Mouse (Mus musculus) heart, embryonic 15.5 days (tissue): Measurements from ENCODE around the gene Slc35f3. TPM values are rescaled to one million over a fixed set of nuclear protein-coding genes. Genes with fewer than 3 reads are reported as not detected.

Experiments
- ATAC-seq: fragments of 200-750 bp; cut with Nextera tagmentation; replicated peaks from 2 replicates; pipeline ENCODE4 v1.8.0; 2017; ENCODE audit warnings: low read depth, moderate TSS enrichment; ENCODE audit not compliant: insufficient number of reproducible peaks, insufficient read depth, low FRiP score
- H3K27ac ChIP-seq: fragments of 300-500 bp; sonication (generic); 2 replicates; pipeline ENCODE4 v1.5.1; 2015; ENCODE audit warnings: mild to moderate bottlenecking, inconsistent platforms
- H3K27me3 ChIP-seq: fragments of 300-500 bp; sonication (generic); 2 replicates; pipeline ENCODE4 v1.6.1; 2015; ENCODE audit warnings: inconsistent platforms
- H3K36me3 ChIP-seq: fragments of 300-500 bp; sonication (generic); 2 replicates; pipeline ENCODE4 v1.6.1; 2015; ENCODE audit warnings: mild to moderate bottlenecking, inconsistent platforms
- H3K4me1 ChIP-seq: fragments of 300-500 bp; sonication (generic); replicated peaks from 2 replicates; pipeline ENCODE4 v1.6.1; 2015; ENCODE audit warnings: inconsistent platforms
- H3K4me2 ChIP-seq: fragments of 300-500 bp; sonication (generic); 2 replicates; pipeline ENCODE4 v1.6.1; 2015; ENCODE audit warnings: inconsistent platforms, mild to moderate bottlenecking, moderate library complexity
- H3K4me3 ChIP-seq: fragments of 300-500 bp; sonication (generic); 2 replicates; pipeline ENCODE4 v1.5.1; 2015; ENCODE audit warnings: mild to moderate bottlenecking, inconsistent platforms
- H3K9ac ChIP-seq: fragments of 300-500 bp; sonication (generic); 2 replicates; pipeline ENCODE4 v1.6.1; 2015; ENCODE audit warnings: mild to moderate bottlenecking, inconsistent platforms
- H3K9me3 ChIP-seq: fragments of 300-500 bp; sonication (generic); replicated peaks from 2 replicates; pipeline ENCODE4 v1.6.1; 2016; ENCODE audit warnings: inconsistent platforms
- WGBS: fragments of 180-500 bp; shearing (Covaris S2); methylation state at CpG from one replicate; pipeline ENCODE4 v1.1.7; 2015; ENCODE audit warnings: mixed read lengths; 5-methylcytosine and 5-hydroxymethylcytosine counted together
- polyA plus RNA-seq: library from polyadenylated mRNA; unstranded; fragments of >200 nt; fragmentation: Nextera tagmentation; extraction: Ambion mirVana; gene quantifications from 2 replicates; pipeline ENCODE4 v1.2.1, GENCODE M21; 2015

Slc35f3 gene
- polyA plus RNA-seq, 1 experiment from 2014 or later = not detected

DNA sequence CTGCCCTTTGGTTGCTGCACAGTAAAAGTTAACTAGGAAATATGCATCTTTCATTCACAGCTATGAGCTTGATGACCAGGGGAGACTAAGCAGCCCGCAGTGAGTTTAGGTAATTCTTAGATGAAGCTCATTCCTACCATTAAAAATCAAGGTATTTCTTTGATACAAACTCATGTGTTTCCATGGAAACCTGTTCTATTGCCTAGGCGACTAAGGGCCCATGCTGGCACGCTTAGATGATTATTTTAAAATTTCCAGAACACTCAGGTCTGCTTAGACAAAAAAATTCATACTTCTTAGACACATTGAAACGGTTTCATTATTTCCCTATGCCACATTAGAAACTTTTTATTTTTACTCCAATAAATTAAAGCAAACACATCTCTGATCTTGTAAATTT is 106.7 kb downstream of the Slc35f3 start:
- H3K4me2 ChIP-seq = no peak overlapping the region
- H3K9me3 ChIP-seq = no peaks in the 10 kb centered on the region
- no peak overlapping the region for H3K9ac ChIP-seq
- WGBS = 63% methylated on average over 4 of the region's 4 CpGs
- H3K4me3 ChIP-seq = no peak overlapping the region
- H3K27me3 ChIP-seq = no peaks in the 10 kb centered on the region
- H3K4me1 ChIP-seq = no peaks in the 10 kb centered on the region
- ATAC-seq = no peak
- H3K36me3 ChIP-seq = no peaks in the 10 kb centered on the region
- no peak overlapping the region for H3K27ac ChIP-seq

DNA sequence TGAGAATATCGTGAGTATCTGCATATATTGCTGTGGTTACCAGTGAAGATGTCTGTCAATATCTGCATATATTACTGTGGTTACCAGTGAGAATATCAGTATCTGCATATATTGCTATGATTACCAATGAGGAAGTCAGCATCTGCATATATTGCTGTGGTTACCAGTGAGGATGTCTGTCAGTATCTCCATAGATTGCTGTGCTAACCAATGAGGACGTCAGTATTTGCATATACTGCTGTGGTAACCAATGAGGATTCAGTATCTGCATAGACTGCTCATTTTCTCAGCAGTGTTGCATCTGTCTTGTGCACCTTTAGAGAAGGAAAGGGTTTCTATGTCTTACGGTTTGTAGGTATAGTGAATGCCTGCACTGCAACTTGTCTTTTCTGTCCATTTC is 122.5 kb downstream of the Slc35f3 start:
- no peak for ATAC-seq
- no peak overlapping the region for H3K9ac ChIP-seq
- no peak overlapping the region for H3K27ac ChIP-seq
- 71% methylated on average over 3 of the region's 3 CpGs for WGBS
- peaks cover 11% of the 10 kb centered on the region for H3K4me1 ChIP-seq
- H3K36me3 ChIP-seq = peaks cover 7% of the 10 kb centered on the region
- no peaks in the 10 kb centered on the region for H3K27me3 ChIP-seq
- H3K4me3 ChIP-seq = no peak overlapping the region
- no peaks in the 10 kb centered on the region for H3K9me3 ChIP-seq
- no peak overlapping the region for H3K4me2 ChIP-seq

DNA sequence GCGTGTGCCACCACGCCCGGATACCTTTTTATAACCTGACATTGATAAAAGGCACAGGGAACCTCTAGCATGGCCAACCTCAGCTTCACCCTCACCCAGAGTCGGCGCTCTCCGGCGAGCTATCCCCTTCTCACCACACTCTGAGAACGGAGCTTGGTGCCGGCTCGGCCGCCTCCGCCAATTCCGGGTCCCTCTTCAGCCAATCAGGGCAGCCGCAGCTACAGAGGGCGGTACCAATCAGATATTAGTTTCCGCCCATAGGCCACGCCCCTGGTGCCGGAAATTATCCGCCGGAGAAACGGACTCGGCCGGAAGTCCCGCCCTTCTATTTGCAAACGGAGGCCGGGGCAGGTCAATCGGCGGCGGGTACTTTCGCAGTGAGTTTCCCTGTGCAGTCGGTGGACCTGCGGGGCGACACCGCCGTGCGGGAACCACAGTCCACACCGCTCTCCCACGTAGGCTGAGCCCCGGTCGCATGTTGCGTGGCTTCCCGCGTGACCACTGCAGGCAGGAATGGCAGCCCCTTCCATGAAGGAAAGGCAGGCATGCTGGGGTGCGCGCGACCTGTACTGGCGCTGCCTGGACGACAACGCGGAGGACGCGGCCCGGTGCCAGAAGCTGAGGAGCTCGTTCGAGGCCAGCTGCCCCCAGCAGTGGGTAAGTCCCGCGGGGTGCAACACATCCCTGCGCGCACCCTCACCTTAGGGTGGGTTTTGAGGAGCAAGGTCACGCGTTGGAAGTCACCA is 124.0 kb downstream of the Slc35f3 start, which contains the start of gene Coa6:
Gene Coa6, plus strand, starts transcription at position 342 of the 746 bp plus-strand sequence.
- Histone ChIP-seq H3K36me3 (peaks cover 21% of the 10 kb centered on the region), H3K27me3 (no peaks in the 10 kb centered on the region), H3K9me3 (no peaks in the 10 kb centered on the region), H3K4me2 (peak within 1 kb of the TSS; percentile 83), H3K4me3 (peak within 1 kb of the TSS; percentile 73), H3K27ac (peak within 1 kb of the TSS; percentile 76), H3K4me1 (peaks cover 11% of the 10 kb centered on the region), H3K9ac (peak within 1 kb of the TSS; percentile 77)
- under 1% methylated on average over 61 of the region's 61 CpGs for WGBS
- ATAC-seq = peak; percentile 97

DNA sequence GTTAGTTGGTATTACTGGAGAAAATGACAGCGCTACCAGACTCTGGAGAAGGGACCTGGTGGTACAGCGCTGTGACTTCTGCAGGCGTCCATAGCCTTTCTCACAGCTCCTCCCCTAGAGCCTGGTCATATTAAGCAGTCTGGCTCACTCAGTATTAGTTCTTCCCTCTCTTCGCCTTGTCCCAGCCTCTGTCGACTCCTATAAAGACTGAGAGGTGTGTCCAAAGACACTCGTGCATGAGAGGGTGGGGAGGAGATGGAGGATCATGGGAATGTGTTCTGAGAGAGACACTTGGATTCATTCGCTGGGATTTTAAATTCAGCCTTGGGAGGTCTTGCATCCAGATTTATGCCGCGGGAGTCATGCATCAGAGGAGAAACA is 124.6 kb downstream of the Slc35f3 start:
- ATAC-seq = peak; percentile 54
- H3K27ac ChIP-seq = peak overlapping the region; percentile 76
- no peaks in the 10 kb centered on the region for H3K9me3 ChIP-seq
- H3K4me2 ChIP-seq = peak overlapping the region; percentile 83
- H3K27me3 ChIP-seq = no peaks in the 10 kb centered on the region
- peak overlapping the region; percentile 73 for H3K4me3 ChIP-seq
- peaks cover 26% of the 10 kb centered on the region for H3K36me3 ChIP-seq
- peaks cover 11% of the 10 kb centered on the region for H3K4me1 ChIP-seq
- 6% methylated on average over 9 of the region's 9 CpGs for WGBS
- H3K9ac ChIP-seq = peak overlapping the region; percentile 77

DNA sequence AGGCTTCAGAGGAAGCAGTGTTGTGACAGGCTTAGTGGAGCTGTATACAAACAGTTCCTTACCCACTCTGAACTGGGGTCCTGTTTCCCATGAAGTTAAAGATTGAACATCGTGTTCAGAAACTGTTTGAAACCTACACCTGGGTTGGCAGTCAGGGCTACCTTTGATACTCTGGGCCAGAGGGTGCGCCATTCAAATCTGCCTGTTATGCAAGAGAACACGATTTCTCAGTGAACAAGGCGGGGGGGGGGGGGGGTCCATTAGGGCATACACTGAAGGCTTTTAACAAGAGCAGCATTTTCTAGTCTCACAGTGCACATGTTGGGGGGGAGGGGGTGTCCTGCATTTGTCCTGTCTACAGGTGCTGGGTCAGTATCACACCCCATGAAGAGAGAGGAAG is 125.8 kb downstream of the Slc35f3 start:
- no peak overlapping the region for H3K4me3 ChIP-seq
- H3K36me3 ChIP-seq = peaks cover 38% of the 10 kb centered on the region
- no peak overlapping the region for H3K27ac ChIP-seq
- no peak overlapping the region for H3K9ac ChIP-seq
- no peaks in the 10 kb centered on the region for H3K27me3 ChIP-seq
- WGBS = 88% methylated on average over 4 of the region's 4 CpGs
- H3K4me1 ChIP-seq = peaks cover 11% of the 10 kb centered on the region
- H3K4me2 ChIP-seq = no peak overlapping the region
- no peaks in the 10 kb centered on the region for H3K9me3 ChIP-seq
- ATAC-seq = no peak

DNA sequence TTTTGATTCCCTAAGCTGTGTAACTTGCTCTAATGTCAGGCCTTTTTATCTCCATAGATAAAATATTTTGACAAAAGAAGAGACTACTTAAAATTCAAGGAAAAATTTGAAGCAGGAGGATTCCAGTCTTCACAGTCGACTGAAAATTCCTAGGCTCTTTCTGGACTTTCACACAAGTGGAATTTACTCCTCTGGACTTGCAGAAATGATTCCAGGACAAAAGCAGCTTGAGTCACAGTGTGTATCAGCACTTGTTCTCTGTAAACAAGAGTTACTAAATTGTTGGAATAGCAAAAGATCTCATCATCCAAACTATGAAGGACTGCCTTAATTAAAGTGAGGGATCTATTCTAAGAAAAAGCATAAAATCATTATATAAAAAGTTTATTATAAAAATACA is 126.6 kb downstream of the Slc35f3 start:
- Histone ChIP-seq H3K4me2 (no peak overlapping the region), H3K9ac (no peak overlapping the region), H3K4me1 (peaks cover 11% of the 10 kb centered on the region), H3K9me3 (no peaks in the 10 kb centered on the region), H3K27me3 (no peaks in the 10 kb centered on the region), H3K4me3 (no peak overlapping the region), H3K36me3 (peaks cover 46% of the 10 kb centered on the region), H3K27ac (no peak overlapping the region)
- no peak for ATAC-seq
- WGBS = 63% methylated on average over 1 of the region's 1 CpGs

DNA sequence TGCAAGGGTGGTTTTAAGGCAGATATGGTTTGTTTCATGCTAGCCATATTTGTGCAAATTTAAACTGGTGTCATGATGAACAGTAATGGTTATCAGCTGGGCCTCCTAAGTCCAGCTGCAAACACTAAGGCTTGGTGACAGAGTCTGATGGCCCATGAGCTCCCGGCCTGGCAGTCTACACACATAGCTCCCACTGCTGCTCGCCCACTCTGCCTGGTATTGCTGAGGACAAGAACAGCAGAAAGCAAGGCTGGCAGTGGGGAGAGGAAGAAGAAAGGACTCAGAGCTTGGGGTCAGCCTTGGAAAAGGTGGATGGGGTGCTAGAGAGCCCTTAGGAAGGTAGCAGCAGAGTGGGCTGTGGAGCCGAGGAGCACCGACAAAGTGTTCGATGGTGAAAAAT is 131.3 kb downstream of the Slc35f3 start:
- H3K36me3 ChIP-seq = peaks cover 63% of the 10 kb centered on the region
- ATAC-seq = no peak
- H3K9me3 ChIP-seq = no peaks in the 10 kb centered on the region
- H3K4me2 ChIP-seq = no peak overlapping the region
- H3K27ac ChIP-seq = no peak overlapping the region
- no peak overlapping the region for H3K9ac ChIP-seq
- whole genome bisulfite sequencing = 89% methylated on average over 5 of the region's 5 CpGs
- H3K4me3 ChIP-seq = no peak overlapping the region
- H3K4me1 ChIP-seq = no peaks in the 10 kb centered on the region
- no peaks in the 10 kb centered on the region for H3K27me3 ChIP-seq

DNA sequence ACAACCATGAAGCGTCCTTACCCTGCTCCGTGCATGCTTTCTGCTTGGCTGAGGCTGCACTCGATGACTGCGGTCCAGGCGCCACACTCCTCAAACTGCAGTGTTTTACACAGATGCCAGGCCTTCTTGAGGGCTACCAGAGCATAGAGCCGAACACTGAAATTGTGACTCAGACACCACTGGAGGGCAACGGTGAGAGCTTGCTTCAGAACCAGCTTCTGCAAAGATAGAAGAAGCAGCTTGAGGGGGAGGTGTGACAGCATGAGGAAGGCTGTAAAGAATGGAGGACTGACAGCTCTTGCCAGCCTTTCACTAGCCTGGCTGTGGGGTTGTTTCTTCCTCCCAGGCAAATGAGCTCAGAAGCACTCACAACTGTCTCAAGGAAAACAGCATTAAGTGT is 135.5 kb downstream of the Slc35f3 start:
- no peaks in the 10 kb centered on the region for H3K9me3 ChIP-seq
- peaks cover 57% of the 10 kb centered on the region for H3K36me3 ChIP-seq
- H3K9ac ChIP-seq = no peak overlapping the region
- no peak overlapping the region for H3K4me2 ChIP-seq
- no peak overlapping the region for H3K4me3 ChIP-seq
- no peaks in the 10 kb centered on the region for H3K4me1 ChIP-seq
- no peak for ATAC-seq
- H3K27me3 ChIP-seq = no peaks in the 10 kb centered on the region
- no peak overlapping the region for H3K27ac ChIP-seq
- 74% methylated on average over 7 of the region's 7 CpGs for WGBS

DNA sequence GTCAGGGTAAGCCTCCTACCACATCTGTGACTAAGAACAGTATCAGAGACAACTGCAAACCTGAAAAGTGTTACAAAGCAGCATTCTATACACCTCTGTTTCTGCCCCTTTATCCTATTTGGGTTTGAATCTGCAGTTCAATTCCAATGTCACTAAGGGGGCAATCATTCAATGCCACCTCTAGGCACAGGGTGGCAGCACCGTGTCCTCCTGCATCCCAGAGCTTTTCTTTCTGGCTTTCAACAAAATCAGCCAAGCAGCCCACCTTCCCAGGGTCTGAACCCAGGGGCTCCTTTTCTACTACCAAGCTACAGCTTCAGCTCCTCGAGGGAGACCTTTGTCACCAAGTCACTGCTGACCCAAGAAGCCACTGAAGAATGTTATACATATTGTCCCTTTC is 140.6 kb downstream of the Slc35f3 start:
- Histone ChIP-seq H3K4me2 (no peak overlapping the region), H3K9ac (no peak overlapping the region), H3K27me3 (no peaks in the 10 kb centered on the region), H3K9me3 (no peaks in the 10 kb centered on the region), H3K36me3 (peaks cover 35% of the 10 kb centered on the region), H3K4me3 (no peak overlapping the region), H3K27ac (no peak overlapping the region), H3K4me1 (no peaks in the 10 kb centered on the region)
- ATAC-seq = no peak
- WGBS = 56% methylated on average over 2 of the region's 2 CpGs

Other genes with a start within 250 kb of the Slc35f3 start
- 43.2 and 56.2 TPM in 2 replicates for gene Coa6, start 124.0 kb downstream of the Slc35f3 start, polyA plus RNA-seq
- gene Tarbp1, start 176.5 kb downstream of the Slc35f3 start, polyA plus RNA-seq = 1.0 and 1.9 TPM in 2 replicates